Mouse (Mus musculus) thymus, adult 18-20 months (tissue): ENCODE measurements at regions not wholly inside any gene's neighbourhood (a gene's known extent, or its start where the extent isn't known, plus 50 kb on each side); places are given as distances from the start of the nearest gene placed in this dataset.

ENCODE experiments used
- DNase-seq, 2 experiments: peaks; one replicate each; pipeline ENCODE4 v3.0.0; 2022; ENCODE audit warnings: mixed read lengths in 2 of 2

GRCm38 (mm10) chr10:37079535-37079934 is 59.2 kb downstream of the Marcks start:
- DNase-seq, result no peak

GRCm38 (mm10) chr10:37078439-37078838 is 60.3 kb downstream of the Marcks start:
- DNase-seq, result peak in 1 of 2 experiments; percentile 12

GRCm38 (mm10) chr10:37077741-37078140 is 61.0 kb downstream of the Marcks start:
- no peak for DNase-seq

GRCm38 (mm10) chr10:37072834-37073233 is 65.9 kb downstream of the Marcks start:
- DNase-seq, result no peak

- DNase-seq, result no peak
Observed at GRCm38 (mm10) chr10:37072061-37072460, 66.7 kb downstream of the Marcks start.

GRCm38 (mm10) chr10:37071420-37071819 is 67.3 kb downstream of the Marcks start:
- no peak for DNase-seq
